Mouse (Mus musculus) liver, embryonic 11.5 days (tissue): ENCODE measurements at regions not wholly inside any gene's neighbourhood (a gene's known extent, or its start where the extent isn't known, plus 50 kb on each side); places are given as distances from the start of the nearest gene placed in this dataset.

Source experiments
- ATAC-seq: fragments of 200-750 bp; cut with Nextera tagmentation; replicated peaks from 2 replicates; pipeline ENCODE4 v1.8.0; 2017; ENCODE audit warnings: moderate number of reproducible peaks, mild to moderate bottlenecking, moderate TSS enrichment, moderate library complexity; ENCODE audit not compliant: low FRiP score
- DNase-seq: peaks from one replicate; pipeline ENCODE4 v3.0.0-alpha.2; 2017; ENCODE audit warnings: low spot score
- H3K27ac ChIP-seq: fragments of 300-500 bp; sonication (generic); 2 replicates; pipeline ENCODE4 v1.5.1; 2014; ENCODE audit warnings: mild to moderate bottlenecking, low read depth, low read length, control low read depth
- H3K27me3 ChIP-seq: fragments of 300-500 bp; sonication (generic); replicated peaks from 2 replicates; pipeline ENCODE4 v1.6.1; 2014; ENCODE audit warnings: low read length, mixed read lengths; ENCODE audit not compliant: control insufficient read depth, insufficient read depth
- H3K36me3 ChIP-seq: fragments of 300-500 bp; sonication (generic); 2 replicates; pipeline ENCODE4 v1.6.1; 2014; ENCODE audit warnings: mild to moderate bottlenecking, low read length, moderate library complexity, mixed read lengths; ENCODE audit not compliant: control insufficient read depth, insufficient read depth
- H3K4me1 ChIP-seq: fragments of 300-500 bp; sonication (generic); replicated peaks from 2 replicates; pipeline ENCODE4 v1.6.1; 2014; ENCODE audit warnings: low read length, mixed read lengths; ENCODE audit not compliant: control insufficient read depth, insufficient read depth
- H3K4me2 ChIP-seq: fragments of 300-500 bp; sonication (generic); 2 replicates; pipeline ENCODE4 v1.6.1; 2014; ENCODE audit warnings: mild to moderate bottlenecking, control low read depth, moderate library complexity
- H3K4me3 ChIP-seq: fragments of 300-500 bp; sonication (generic); 2 replicates; pipeline ENCODE4 v1.5.1; 2014; ENCODE audit warnings: low read depth, low read length, control low read depth
- H3K9ac ChIP-seq: fragments of 300-500 bp; sonication (generic); 2 replicates; pipeline ENCODE4 v1.6.1; 2014; ENCODE audit warnings: low read depth, low read length, control low read depth
- H3K9me3 ChIP-seq: fragments of 300-500 bp; sonication (generic); 2 replicates; pipeline ENCODE4 v1.6.1; 2016; ENCODE audit warnings: low read length, inconsistent platforms, mixed read lengths; ENCODE audit not compliant: control insufficient read depth
- WGBS: fragments of 180-500 bp; shearing (Covaris S2); extraction: QIAGEN DNeasy Blood & Tissue Kit; methylation state at CpG from one replicate; pipeline ENCODE4 v1.1.7; 2014; 5-methylcytosine and 5-hydroxymethylcytosine counted together

- Histone ChIP-seq H3K4me2 (no peak overlapping the region), H3K9me3 (no peaks in the 10 kb centered on the region), H3K36me3 (no peaks in the 10 kb centered on the region), H3K4me1 (no peaks in the 10 kb centered on the region), H3K9ac (no peak overlapping the region), H3K4me3 (no peak overlapping the region), H3K27ac (no peak overlapping the region), H3K27me3 (no peaks in the 10 kb centered on the region)
- whole genome bisulfite sequencing = 70% methylated on average over 1 of the region's 1 CpGs
- no peak for DNase-seq
- ATAC-seq = no peak
Observed at GRCm38 (mm10) chr13:79025645-79026044, 826.1 kb upstream of the Nr2f1 start.

GRCm38 (mm10) chr13:79018051-79018450, 818.5 kb upstream of the Nr2f1 start:
- Histone ChIP-seq H3K9ac (no peak overlapping the region), H3K4me1 (no peaks in the 10 kb centered on the region), H3K9me3 (no peaks in the 10 kb centered on the region), H3K36me3 (no peaks in the 10 kb centered on the region), H3K27me3 (no peaks in the 10 kb centered on the region), H3K4me3 (no peak overlapping the region), H3K4me2 (no peak overlapping the region), H3K27ac (no peak overlapping the region)
- DNase-seq (no peak), ATAC-seq (no peak)
- WGBS = 74% methylated on average over 2 of the region's 2 CpGs

GRCm38 (mm10) chr13:79003313-79003712, 803.8 kb upstream of the Nr2f1 start:
- WGBS = 64% methylated on average over 1 of the region's 1 CpGs

GRCm38 (mm10) chr13:78998855-78999254, 799.3 kb upstream of the Nr2f1 start:
- H3K4me3 ChIP-seq = no peak overlapping the region
- H3K9ac ChIP-seq = no peak overlapping the region
- H3K4me1 ChIP-seq = no peaks in the 10 kb centered on the region
- H3K4me2 ChIP-seq = no peak overlapping the region
- no peak for ATAC-seq
- H3K9me3 ChIP-seq = no peaks in the 10 kb centered on the region
- WGBS = 66% methylated on average over 2 of the region's 2 CpGs
- DNase-seq = no peak
- H3K36me3 ChIP-seq = no peaks in the 10 kb centered on the region
- H3K27ac ChIP-seq = no peak overlapping the region
- H3K27me3 ChIP-seq = no peaks in the 10 kb centered on the region

More at GRCm38 (mm10) chr13:79003313-79003712, 803.8 kb upstream of the Nr2f1 start:
- ATAC-seq (no peak), DNase-seq (no peak)
- Histone ChIP-seq H3K27ac (no peak overlapping the region), H3K4me2 (no peak overlapping the region), H3K9ac (no peak overlapping the region), H3K9me3 (no peaks in the 10 kb centered on the region), H3K27me3 (no peaks in the 10 kb centered on the region), H3K4me3 (no peak overlapping the region), H3K4me1 (no peaks in the 10 kb centered on the region), H3K36me3 (no peaks in the 10 kb centered on the region)

- Histone ChIP-seq H3K9ac (no peak overlapping the region), H3K4me2 (no peak overlapping the region), H3K27ac (no peak overlapping the region), H3K4me3 (no peak overlapping the region), H3K4me1 (no peaks in the 10 kb centered on the region), H3K9me3 (no peaks in the 10 kb centered on the region), H3K27me3 (no peaks in the 10 kb centered on the region), H3K36me3 (no peaks in the 10 kb centered on the region)
- ATAC-seq (no peak), DNase-seq (no peak)
- WGBS = 86% methylated on average over 3 of the region's 3 CpGs
Observed at GRCm38 (mm10) chr13:78992326-78992725, 792.8 kb upstream of the Nr2f1 start.

- WGBS = 11% methylated on average over 3 of the region's 3 CpGs
- H3K36me3 ChIP-seq = no peaks in the 10 kb centered on the region
- H3K4me2 ChIP-seq = no peak overlapping the region
- no peak for DNase-seq
- ATAC-seq = no peak
- H3K4me1 ChIP-seq = no peaks in the 10 kb centered on the region
- no peaks in the 10 kb centered on the region for H3K27me3 ChIP-seq
- no peak overlapping the region for H3K27ac ChIP-seq
- no peak overlapping the region for H3K9ac ChIP-seq
- H3K9me3 ChIP-seq = no peaks in the 10 kb centered on the region
- no peak overlapping the region for H3K4me3 ChIP-seq
Observed at GRCm38 (mm10) chr13:78985921-78986320, 786.4 kb upstream of the Nr2f1 start.

GRCm38 (mm10) chr13:78977224-78977780, 777.7 kb upstream of the Nr2f1 start:
- DNase-seq = no peak
- H3K36me3 ChIP-seq = no peaks in the 10 kb centered on the region
- H3K9ac ChIP-seq = no peak overlapping the region
- no peak overlapping the region for H3K27ac ChIP-seq
- WGBS = 72% methylated on average over 3 of the region's 3 CpGs
- no peaks in the 10 kb centered on the region for H3K4me1 ChIP-seq
- no peak for ATAC-seq
- no peak overlapping the region for H3K4me3 ChIP-seq
- H3K4me2 ChIP-seq = no peak overlapping the region
- H3K9me3 ChIP-seq = no peaks in the 10 kb centered on the region
- no peaks in the 10 kb centered on the region for H3K27me3 ChIP-seq

- H3K4me3 ChIP-seq = no peak overlapping the region
- H3K9me3 ChIP-seq = no peaks in the 10 kb centered on the region
- no peaks in the 10 kb centered on the region for H3K4me1 ChIP-seq
- DNase-seq = no peak
- ATAC-seq = no peak
- no peaks in the 10 kb centered on the region for H3K36me3 ChIP-seq
- no peak overlapping the region for H3K27ac ChIP-seq
- 68% methylated on average over 5 of the region's 5 CpGs for WGBS
- H3K27me3 ChIP-seq = no peaks in the 10 kb centered on the region
- no peak overlapping the region for H3K9ac ChIP-seq
- no peak overlapping the region for H3K4me2 ChIP-seq
Observed at GRCm38 (mm10) chr13:78938351-78938741, 738.8 kb upstream of the Nr2f1 start.

GRCm38 (mm10) chr13:78937389-78938350, 738.1 kb upstream of the Nr2f1 start:
- H3K4me3 ChIP-seq = no peak overlapping the region
- no peak overlapping the region for H3K4me2 ChIP-seq
- 74% methylated on average over 7 of the region's 7 CpGs for WGBS
- no peaks in the 10 kb centered on the region for H3K27me3 ChIP-seq
- no peaks in the 10 kb centered on the region for H3K36me3 ChIP-seq
- DNase-seq = no peak
- H3K4me1 ChIP-seq = no peaks in the 10 kb centered on the region
- no peak for ATAC-seq
- no peak overlapping the region for H3K27ac ChIP-seq
- H3K9ac ChIP-seq = no peak overlapping the region
- no peaks in the 10 kb centered on the region for H3K9me3 ChIP-seq
